Mouse (Mus musculus) brain, embryonic 14.5 days (tissue): ENCODE measurements at regions not wholly inside any gene's neighbourhood (a gene's known extent, or its start where the extent isn't known, plus 50 kb on each side); places are given as distances from the start of the nearest gene placed in this dataset.

Experiments used
- DNase-seq: peaks from one replicate; pipeline ENCODE4 v3.0.0-alpha.2; 2011; ENCODE audit warnings: low read depth
- CTCF ChIP-seq: fragments of 200-500 bp; IDR thresholded peaks from 2 replicates; pipeline ENCODE4 v1.5.1; 2012; ENCODE audit warnings: inconsistent platforms, mild to moderate bottlenecking, moderate library complexity, borderline replicate concordance; ENCODE audit not compliant: insufficient read depth, insufficient read length; ENCODE audit errors: extremely low read depth
- POLR2A ChIP-seq: fragments of 200-500 bp; IDR thresholded peaks from 2 replicates; pipeline ENCODE4 v1.6.1; 2012; ENCODE audit warnings: mild to moderate bottlenecking, inconsistent platforms, borderline replicate concordance; ENCODE audit not compliant: poor library complexity, insufficient read depth, insufficient read length, severe bottlenecking; ENCODE audit errors: extremely low read depth

DNA sequence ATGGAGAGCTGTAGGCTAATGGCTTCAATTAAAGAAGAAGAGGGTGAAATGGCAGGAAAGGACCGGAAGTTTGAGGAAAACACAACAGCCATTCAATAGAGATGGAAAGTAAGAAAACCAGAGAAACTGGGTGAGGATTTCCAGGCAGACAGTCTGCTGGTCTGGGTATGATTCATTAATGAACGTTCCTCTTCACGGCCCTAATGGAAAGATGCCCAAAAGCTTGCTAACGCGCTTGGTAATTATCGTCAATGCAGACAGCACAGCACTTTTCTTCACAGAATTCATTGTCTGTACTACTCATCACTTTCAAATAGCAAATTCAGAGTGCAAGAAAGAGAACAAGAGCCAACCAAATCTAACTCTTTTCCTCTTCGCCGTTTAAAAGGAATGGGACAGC, 60.3 kb downstream of the Ing2 start:
- TF ChIP-seq CTCF: no peak
- TF ChIP-seq POLR2A: no peak
- peak; percentile 49 for DNase-seq

DNA sequence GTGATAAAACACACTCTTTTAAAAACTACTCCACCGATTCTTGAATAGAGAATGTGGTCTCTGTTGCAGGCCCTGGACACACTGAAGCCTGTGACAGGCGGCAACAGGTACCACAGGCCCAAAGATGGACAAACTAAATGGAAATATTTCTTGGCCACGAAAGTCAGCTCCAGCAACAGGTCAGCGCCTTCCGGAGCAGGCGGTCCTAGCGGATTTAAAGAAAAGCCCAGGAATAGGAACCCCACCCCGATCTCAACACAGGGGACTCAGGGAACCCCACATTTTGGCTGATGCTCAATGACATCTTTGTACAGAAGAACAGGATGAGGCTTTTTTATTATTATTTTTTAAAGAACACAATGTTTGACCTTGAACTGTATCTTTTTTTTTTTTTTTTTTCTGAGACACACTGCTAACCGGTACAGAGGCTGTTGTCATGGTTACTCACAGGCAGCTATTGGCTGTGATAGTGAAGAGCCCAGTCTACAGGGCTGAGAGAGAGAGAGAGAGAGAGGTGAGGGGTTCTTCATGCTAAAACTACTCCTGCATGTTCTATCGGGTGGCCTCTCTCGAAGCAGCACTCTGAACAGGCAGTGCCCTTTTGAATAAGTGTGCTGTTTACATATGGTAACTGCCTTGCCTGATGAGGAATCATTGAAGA, 63.5 kb downstream of the Ing2 start:
- DNase-seq: peak; percentile 72
- TF ChIP-seq POLR2A (no peak), CTCF (no peak)

DNA sequence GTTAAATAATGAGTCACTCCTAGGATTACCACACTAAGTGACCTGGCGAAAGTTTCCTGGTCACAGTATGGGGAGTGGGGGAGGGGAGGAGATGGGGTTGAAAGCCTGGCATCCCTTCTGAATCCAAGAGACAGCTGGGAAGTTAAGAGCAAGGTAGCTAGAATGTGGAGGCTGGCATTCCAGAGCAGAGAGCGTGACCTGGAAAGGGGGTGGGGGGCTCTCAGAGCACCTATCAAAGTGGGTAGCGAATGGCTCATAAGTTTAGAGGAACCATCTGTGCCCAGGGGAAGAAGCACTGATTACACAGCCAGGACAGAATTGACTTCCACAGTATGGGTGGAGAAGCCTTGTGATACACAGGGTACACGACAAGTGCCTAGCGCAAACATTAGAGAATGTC, 65.4 kb downstream of the Ing2 start:
- no peak for TF ChIP-seq POLR2A
- no peak for DNase-seq

DNA sequence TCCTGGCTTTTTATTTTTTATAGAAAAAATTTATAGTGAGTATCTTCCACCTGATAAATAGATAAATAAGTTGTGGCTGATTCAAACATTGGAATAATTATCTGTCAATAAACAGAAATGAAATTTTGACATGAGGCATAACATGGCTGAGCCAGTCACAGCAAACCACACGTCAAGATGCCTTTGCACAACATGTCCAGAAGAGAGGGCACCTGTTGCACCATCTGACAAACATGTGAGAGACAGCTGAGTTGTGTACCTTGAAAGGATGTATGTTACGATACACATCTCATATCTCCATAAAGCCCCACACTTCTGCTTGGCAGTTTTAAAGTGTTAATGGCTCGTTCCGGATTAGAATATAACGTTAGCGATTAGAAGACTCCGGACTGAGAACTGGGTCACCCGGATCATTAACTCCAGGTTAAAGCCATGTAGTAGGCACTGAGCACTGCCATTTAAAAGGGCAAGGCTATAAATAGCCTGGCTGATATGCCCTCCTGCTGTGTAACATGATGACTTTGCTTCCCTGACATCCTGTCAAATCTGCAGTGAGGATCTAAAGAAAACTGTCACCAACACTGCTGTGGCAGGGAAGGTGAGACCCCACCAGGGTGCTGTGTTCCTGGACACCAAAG, 70.9 kb downstream of the Rwdd4a start:
- no peak for TF ChIP-seq POLR2A
- TF ChIP-seq CTCF: no peak

More for the DNA sequence above, 70.9 kb downstream of the Rwdd4a start:
- no peak for DNase-seq
